Mouse (Mus musculus): ENCODE data around the gene Gpr155.

The Gpr155 gene

DNA sequence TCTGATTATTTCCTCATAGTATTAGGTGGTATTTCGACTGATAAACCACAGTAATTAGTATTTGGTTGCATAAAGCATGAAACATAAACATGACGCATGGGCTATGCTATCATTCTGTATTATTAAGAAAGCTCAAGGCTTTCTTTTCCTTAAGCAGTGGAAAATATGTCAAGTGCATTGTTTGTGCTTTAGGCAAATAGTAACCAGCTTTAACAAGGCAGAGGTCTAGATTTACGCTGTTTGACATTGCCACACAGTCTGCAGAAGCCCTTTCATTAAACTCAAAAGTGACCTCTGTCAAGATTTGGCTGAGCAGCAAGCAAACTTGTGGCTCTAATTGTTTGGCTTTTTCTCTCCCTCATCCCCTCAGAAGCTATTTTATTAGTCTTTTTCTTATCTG is 50.4 kb downstream of the Gpr155 start:
- DNase-seq (ENCODE audit: extremely low spot score, low read depth, low spot score) = no peak

DNA sequence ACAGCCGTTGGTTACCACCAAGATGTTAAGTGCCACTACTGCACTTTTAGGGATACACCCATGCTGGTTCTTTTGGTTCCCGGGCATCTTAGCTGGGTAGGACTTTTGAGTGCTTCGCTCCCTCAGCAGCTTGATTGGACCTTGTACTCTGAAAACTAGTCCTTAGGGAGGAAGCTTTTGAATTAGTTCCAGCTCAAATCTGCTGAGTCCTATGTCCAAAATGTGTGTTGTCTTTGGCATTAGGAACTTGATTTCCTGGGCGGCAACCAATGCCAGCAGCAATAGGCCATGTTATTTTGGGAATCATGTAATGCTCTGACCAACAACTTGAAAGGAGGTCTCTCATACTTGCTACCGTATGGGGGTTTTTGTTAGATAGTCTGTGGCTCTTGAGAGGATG is 60.5 kb downstream of the Gpr155 start:
- DNase-seq (ENCODE audit: extremely low spot score, low read depth, low spot score) = no peak

DNA sequence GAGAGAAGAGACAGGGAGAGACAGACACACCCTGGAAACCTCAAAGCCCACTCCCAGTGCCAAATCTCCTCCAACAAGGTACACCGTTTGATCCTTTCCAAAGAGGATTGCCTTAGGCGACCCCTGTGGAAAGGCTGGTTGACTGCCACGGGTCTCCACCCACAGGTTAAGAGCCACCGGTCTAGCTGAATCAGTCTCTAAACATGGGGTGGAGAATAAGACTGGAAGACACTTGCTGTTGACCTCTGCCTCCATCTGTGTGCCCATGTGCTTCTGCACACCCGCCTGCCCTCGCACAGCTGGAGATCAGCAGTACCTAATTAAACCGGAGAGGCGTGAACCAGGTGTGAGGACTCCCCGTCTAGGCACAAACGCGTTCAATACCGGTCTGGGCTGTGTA is 63.4 kb downstream of the Gpr155 start:
- no peak for DNase-seq (ENCODE audit: extremely low spot score, low read depth, low spot score)

- DNase-seq (ENCODE audit: extremely low spot score, low read depth, low spot score) = no peak
Observed at GRCm38 (mm10) chr2:73319218-73319617, 67.2 kb downstream of the Gpr155 start.

GRCm38 (mm10) chr2:73317426-73317825 is 68.9 kb downstream of the Gpr155 start:
- no peak for DNase-seq (ENCODE audit: extremely low spot score, low read depth, low spot score)

- DNase-seq (ENCODE audit: extremely low spot score, low read depth, low spot score) = no peak
Observed at GRCm38 (mm10) chr2:73314311-73314710, 72.1 kb downstream of the Gpr155 start.

- no peak for DNase-seq (ENCODE audit: extremely low spot score, low read depth, low spot score)
Observed at GRCm38 (mm10) chr2:73313117-73313501, 73.3 kb downstream of the Gpr155 start.

DNA sequence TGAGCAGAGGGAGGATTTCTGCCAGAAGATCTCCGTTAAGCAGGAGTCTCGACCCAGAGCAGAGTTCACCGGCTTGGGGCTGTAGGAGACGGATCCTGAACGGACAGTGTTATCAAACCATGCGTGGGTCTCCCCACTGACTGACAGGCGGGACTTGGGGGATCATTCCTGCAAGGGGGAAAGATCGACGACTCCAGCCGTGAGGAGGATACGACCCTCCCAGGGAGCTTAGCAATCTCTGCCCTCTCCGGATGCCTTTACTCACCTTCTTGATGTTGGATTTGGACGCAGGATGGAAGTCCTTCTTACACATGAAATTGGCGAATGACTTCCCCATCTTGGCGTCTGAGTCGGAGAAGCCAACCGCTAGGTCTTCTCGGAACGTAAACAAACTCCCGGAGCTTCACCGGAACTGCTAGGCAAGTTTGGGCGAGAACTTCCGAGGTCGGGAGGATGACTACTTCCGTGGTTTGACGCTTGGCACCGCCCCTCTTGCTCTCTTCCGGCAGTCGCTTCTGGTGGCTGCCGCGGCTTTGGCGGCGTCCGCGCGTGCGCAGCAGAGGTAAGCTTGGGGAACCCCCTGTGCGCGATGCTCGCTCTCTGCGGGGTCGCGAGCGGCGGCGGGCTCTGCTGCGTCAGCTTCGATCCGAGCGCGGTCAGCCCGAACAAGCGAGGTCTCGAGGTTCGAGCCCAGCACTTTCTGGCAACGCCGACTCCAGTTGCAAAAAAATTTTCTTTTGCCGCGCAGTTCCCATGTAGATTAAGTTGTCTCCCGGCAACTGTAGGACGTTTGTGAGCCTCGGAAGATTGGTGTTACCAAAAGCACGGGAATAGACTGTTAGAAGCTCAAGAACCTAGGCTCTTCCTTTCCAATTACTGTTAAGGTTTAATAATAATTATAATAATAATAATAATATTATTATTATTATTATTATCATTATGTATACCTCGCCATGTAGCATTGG is 73.9 kb downstream of the Gpr155 start, which contains the start of the genes Scrn3 and Cir1:
Scrn3 (plus strand) TSS at position 450 of the 965 bp plus-strand sequence.
Cir1 (minus strand) TSS at position 550 of the 965 bp plus-strand sequence.
- DNase-seq (ENCODE audit: extremely low spot score, low read depth, low spot score) = peak; percentile 88

DNA sequence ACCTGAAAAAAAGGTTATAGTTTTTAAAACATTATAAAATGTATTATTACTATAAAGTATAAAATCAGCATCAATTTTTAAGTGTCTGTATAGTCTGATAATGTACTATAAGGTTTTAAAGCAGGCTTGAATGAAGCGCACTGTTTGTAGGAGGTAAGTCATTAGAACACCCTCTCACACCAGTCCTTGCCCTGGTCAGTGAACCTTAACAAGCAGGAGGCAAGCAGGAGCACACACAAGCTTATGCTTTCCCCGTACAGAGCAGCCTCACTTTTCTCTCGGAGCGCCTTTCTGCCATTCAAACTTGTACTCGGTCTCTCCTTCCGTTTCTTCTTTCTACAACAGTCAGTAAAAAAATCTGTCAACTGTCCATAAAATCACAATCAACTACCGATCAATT is 80.4 kb downstream of the Gpr155 start:
- DNase-seq (ENCODE audit: extremely low spot score, low read depth, low spot score) = no peak

DNA sequence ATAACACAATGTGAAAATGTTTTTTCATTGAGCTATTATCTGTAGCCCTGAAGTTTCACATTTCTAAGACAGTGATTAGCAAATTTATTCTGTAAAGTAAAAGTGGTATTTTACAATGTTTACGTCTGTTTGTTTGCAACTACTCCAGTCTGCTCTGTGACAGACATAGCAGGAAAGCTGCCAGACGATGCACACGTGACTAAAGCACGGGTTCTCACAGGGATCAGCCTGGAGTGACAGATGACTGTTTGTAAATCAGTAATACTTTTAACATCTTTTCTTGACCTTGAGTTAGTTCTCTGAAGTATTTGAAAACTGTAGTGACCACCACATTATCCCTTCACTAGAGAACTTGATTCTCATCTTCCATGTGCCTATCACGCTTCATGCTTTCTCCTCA is 81.9 kb downstream of the Gpr155 start:
- no peak for DNase-seq (ENCODE audit: extremely low spot score, low read depth, low spot score)

- DNase-seq (ENCODE audit: extremely low spot score, low read depth, low spot score) = no peak
Observed at GRCm38 (mm10) chr2:73302722-73303121, 83.7 kb downstream of the Gpr155 start.

- no peak for DNase-seq (ENCODE audit: extremely low spot score, low read depth, low spot score)
Observed at GRCm38 (mm10) chr2:73301979-73302378, 84.4 kb downstream of the Gpr155 start.

DNA sequence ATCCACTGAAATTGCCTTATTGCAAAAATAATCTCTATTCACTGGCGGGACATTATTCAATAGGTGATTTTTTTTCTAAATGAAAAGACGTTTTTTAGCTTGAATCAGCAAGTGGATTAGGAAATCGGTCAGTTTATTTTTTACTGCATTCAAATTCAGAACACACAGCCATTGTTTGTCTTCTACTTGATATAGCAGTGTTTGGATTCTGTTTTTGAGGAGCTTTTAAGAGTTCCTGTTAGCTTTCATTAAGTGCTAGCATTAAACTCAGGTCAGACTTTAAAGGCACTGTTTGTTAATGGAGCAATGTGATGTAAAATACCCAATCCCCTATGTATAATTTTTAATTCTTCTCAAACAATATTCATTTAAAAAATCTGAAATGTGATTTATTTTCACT is 87.5 kb downstream of the Gpr155 start:
- DNase-seq (ENCODE audit: extremely low spot score, low read depth, low spot score) = no peak

DNA sequence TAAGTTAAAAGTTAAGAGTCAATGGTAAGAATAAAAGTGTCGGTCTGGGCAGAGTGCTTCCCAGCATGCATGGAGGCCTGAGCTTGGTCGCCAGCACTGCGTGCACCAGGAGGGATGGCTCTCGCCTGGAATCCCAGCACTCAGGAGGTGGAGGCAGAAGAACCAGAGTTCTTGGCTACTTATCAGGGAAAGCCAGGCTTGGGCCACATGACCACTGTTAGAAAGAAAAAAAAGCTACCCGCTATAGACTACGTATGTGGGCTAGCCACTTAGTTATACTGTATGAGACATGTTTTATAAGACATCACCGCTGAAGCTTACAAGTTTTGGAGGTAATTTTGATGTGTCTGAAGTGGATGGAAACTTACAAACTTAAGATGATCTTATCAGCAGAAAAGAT is 88.2 kb downstream of the Gpr155 start:
- DNase-seq (ENCODE audit: extremely low spot score, low read depth, low spot score) = no peak

- no peak for DNase-seq (ENCODE audit: extremely low spot score, low read depth, low spot score)
Observed at GRCm38 (mm10) chr2:73295023-73295422, 91.3 kb downstream of the Gpr155 start.

Measured in hindlimb bud, embryonic 11.5 days (tissue).